In genomic region chr7:91876831-91877230, GRCm38 (mm10) we compare ENCODE assay signal across 23 mouse cellular contexts.
DNase-seq lines count a peak whose midpoint lies in the region; ATAC-seq and TF ChIP-seq lines count a peak whose summit lies in the region.
"Had no signal": no experiment of that assay in that cellular context is flagged by ENCODE, and none has a peak within 500 bp of the region (broad histone marks: within the 10 kb centered on the region; RNA-seq: fewer than 3 reads in every experiment).

No protein-coding gene starts in this region.

- H3K9me3 ChIP-seq in hindbrain, postnatal 0 days (ENCODE audit: low read length), result no peaks in the 10 kb centered on the region
- H3K9me3 ChIP-seq in hindbrain, embryonic 13.5 days, result no peaks in the 10 kb centered on the region
- no peaks in the 10 kb centered on the region for H3K9me3 ChIP-seq in midbrain, postnatal 0 days (ENCODE audit: low read length)
- H3K9me3 ChIP-seq in midbrain, embryonic 13.5 days, result no peaks in the 10 kb centered on the region
- H3K9me3 ChIP-seq: embryonic facial prominence, embryonic 15.5 days; heart, embryonic 15.5 days; limb, embryonic 10.5 days had no signal

- no peaks in the 10 kb centered on the region for H3K4me1 ChIP-seq in hindbrain, postnatal 0 days (ENCODE audit: insufficient read depth, low read length)
- no peaks in the 10 kb centered on the region for H3K4me1 ChIP-seq in hindbrain, embryonic 13.5 days (replicated peaks)
- H3K4me1 ChIP-seq in midbrain, postnatal 0 days (ENCODE audit: insufficient read depth, low read length), result no peaks in the 10 kb centered on the region
- no peaks in the 10 kb centered on the region for H3K4me1 ChIP-seq in midbrain, embryonic 13.5 days (replicated peaks)
- H3K4me1 ChIP-seq: embryonic facial prominence, embryonic 15.5 days; heart, embryonic 15.5 days; limb, embryonic 10.5 days had no signal

- ATAC-seq in hindbrain, postnatal 0 days, result no peak
- ATAC-seq in hindbrain, embryonic 13.5 days (ENCODE audit: low FRiP score), result no peak
- no peak for ATAC-seq in midbrain, postnatal 0 days (ENCODE audit: low FRiP score)
- no peak for ATAC-seq in midbrain, embryonic 13.5 days
- ATAC-seq: CD4-positive, CD25-positive, alpha-beta regulatory T cell, adult 4 months; hindbrain, embryonic 16.5 days; liver, postnatal 0 days; Patski had no signal

- peak; percentile 37 for DNase-seq in adrenal gland, postnatal 14 days
- no peak for DNase-seq in adrenal gland, adult 18-20 months (ENCODE audit: low spot score in 2 of 2)
- DNase-seq in hindbrain, postnatal 0 days (ENCODE audit: low spot score), result peak; percentile 16
- peak; percentile 22 for DNase-seq in midbrain, postnatal 0 days (ENCODE audit: low spot score)
- no peak for DNase-seq in thymus, postnatal 4 days
- DNase-seq: cerebellum, adult 11-12 months; cerebellum, postnatal 36 days; gastrocnemius, postnatal 25 days; heart, postnatal 4 days; layer of hippocampus, adult 9-11 months; liver, postnatal 0 days; lung, postnatal 10 days; right cerebral cortex, postnatal 25 days had no signal

- WGBS in hindbrain, postnatal 0 days, result 31% methylated on average over 1 of the region's 1 CpGs
- 57% methylated on average over 1 of the region's 1 CpGs for WGBS in hindbrain, embryonic 13.5 days
- WGBS in midbrain, postnatal 0 days, result 43% methylated on average over 1 of the region's 1 CpGs
- WGBS in midbrain, embryonic 13.5 days, result 45% methylated on average over 1 of the region's 1 CpGs

- H3K27me3 ChIP-seq in hindbrain, postnatal 0 days (ENCODE audit: insufficient read depth, low read length), result no peaks in the 10 kb centered on the region
- H3K27me3 ChIP-seq in hindbrain, embryonic 13.5 days, result no peaks in the 10 kb centered on the region
- H3K27me3 ChIP-seq in midbrain, postnatal 0 days (ENCODE audit: insufficient read depth, low read length), result no peaks in the 10 kb centered on the region
- H3K27me3 ChIP-seq in midbrain, embryonic 13.5 days, result no peaks in the 10 kb centered on the region
- H3K27me3 ChIP-seq: embryonic facial prominence, embryonic 15.5 days; heart, embryonic 15.5 days had no signal

- H3K27ac ChIP-seq in hindbrain, postnatal 0 days, result no peak overlapping the region
- no peak overlapping the region for H3K27ac ChIP-seq in hindbrain, embryonic 13.5 days
- no peak overlapping the region for H3K27ac ChIP-seq in midbrain, postnatal 0 days (ENCODE audit: low read depth, low read length)
- no peak overlapping the region for H3K27ac ChIP-seq in midbrain, embryonic 13.5 days
- H3K27ac ChIP-seq: embryonic facial prominence, embryonic 15.5 days; heart, embryonic 15.5 days; kidney, postnatal 0 days; left cerebral cortex, adult 2 months; limb, embryonic 10.5 days had no signal

- no peaks in the 10 kb centered on the region for H3K36me3 ChIP-seq in hindbrain, postnatal 0 days (ENCODE audit: insufficient read depth, low read length)
- no peaks in the 10 kb centered on the region for H3K36me3 ChIP-seq in hindbrain, embryonic 13.5 days
- H3K36me3 ChIP-seq in midbrain, postnatal 0 days (ENCODE audit: insufficient read depth, low read length), result no peaks in the 10 kb centered on the region
- H3K36me3 ChIP-seq in midbrain, embryonic 13.5 days, result no peaks in the 10 kb centered on the region
- H3K36me3 ChIP-seq: embryonic facial prominence, embryonic 15.5 days; heart, embryonic 15.5 days; limb, embryonic 10.5 days had no signal

- no peak overlapping the region for H3K4me2 ChIP-seq in hindbrain, postnatal 0 days (ENCODE audit: low read depth, low read length)
- no peak overlapping the region for H3K4me2 ChIP-seq in hindbrain, embryonic 13.5 days
- H3K4me2 ChIP-seq in midbrain, postnatal 0 days (ENCODE audit: low read depth, low read length, poor library complexity, severe bottlenecking), result no peak overlapping the region
- H3K4me2 ChIP-seq in midbrain, embryonic 13.5 days (replicated peaks), result no peak overlapping the region
- H3K4me2 ChIP-seq: embryonic facial prominence, embryonic 15.5 days; heart, embryonic 15.5 days had no signal

- no peak for TF ChIP-seq CTCF in hindbrain, postnatal 0 days (IDR thresholded peaks at IDR 0.05; ENCODE audit: low read depth)
- TF ChIP-seq CTCF in midbrain, postnatal 0 days (IDR thresholded peaks at IDR 0.05), result no peak

- no peak overlapping the region for H3K4me3 ChIP-seq in hindbrain, postnatal 0 days (ENCODE audit: low read length)
- no peak overlapping the region for H3K4me3 ChIP-seq in hindbrain, embryonic 13.5 days
- H3K4me3 ChIP-seq in midbrain, postnatal 0 days (ENCODE audit: low read depth, low read length), result no peak overlapping the region
- no peak overlapping the region for H3K4me3 ChIP-seq in midbrain, embryonic 13.5 days (replicated peaks)
- H3K4me3 ChIP-seq: embryonic facial prominence, embryonic 15.5 days; heart, embryonic 15.5 days; left cerebral cortex, adult 2 months; limb, embryonic 10.5 days had no signal

- H3K9ac ChIP-seq in hindbrain, postnatal 0 days (replicated peaks; ENCODE audit: low read length), result no peak overlapping the region
- no peak overlapping the region for H3K9ac ChIP-seq in hindbrain, embryonic 13.5 days
- H3K9ac ChIP-seq in midbrain, postnatal 0 days (replicated peaks; ENCODE audit: low read length, poor library complexity, severe bottlenecking), result no peak overlapping the region
- H3K9ac ChIP-seq in midbrain, embryonic 13.5 days (replicated peaks), result no peak overlapping the region
- H3K9ac ChIP-seq: embryonic facial prominence, embryonic 15.5 days; heart, embryonic 15.5 days; liver, postnatal 0 days had no signal

Comparison
In these comparisons a context has a peak if more than half of its experiments do, and no peak if none do; other contexts are left out.
1. DNase-seq: peak in adrenal gland, postnatal 14 days (single experiment), hindbrain, postnatal 0 days (single experiment) and midbrain, postnatal 0 days (single experiment); none in adrenal gland, adult 18-20 months (0 of 2) and thymus, postnatal 4 days (single experiment).